Mouse (Mus musculus) spleen, adult 2 months (tissue): Measurements from ENCODE around the gene Cd99l2.

ENCODE experiments used
- CTCF ChIP-seq: fragments of 200-500 bp; IDR thresholded peaks from 2 replicates; pipeline ENCODE4 v1.5.1; 2011; ENCODE audit warnings: mild to moderate bottlenecking, inconsistent platforms; ENCODE audit not compliant: insufficient read depth, insufficient read length, insufficient replicate concordance; ENCODE audit errors: extremely low read depth
- POLR2A ChIP-seq: fragments of 200-500 bp; IDR thresholded peaks from 2 replicates; pipeline ENCODE4 v1.6.1; 2011; ENCODE audit warnings: low read depth, low read length, inconsistent platforms

GRCm38 (mm10) chrX:71537791-71538190 lies 45.1 kb upstream of the Cd99l2 start:
- no peak for TF ChIP-seq POLR2A
- TF ChIP-seq CTCF: no peak
